Mouse (Mus musculus): Measurements from ENCODE around the gene Gm5134. TPM values are rescaled to one million over a fixed set of nuclear protein-coding genes. Genes with fewer than 3 reads are reported as not detected.
A peak's percentile ranks its signal among the peaks of the same experiment; 100 is the strongest.

The Gm5134 gene
- polyA plus RNA-seq, 1 experiment from 2014 or later, result not detected

GRCm38 (mm10) chr10:75935680-75936541 is 18.4 kb upstream of the Gm5134 start, which contains the start of gene Mmp11:
Gene Mmp11, minus strand, starts transcription at chr10:75936496.
- H3K4me1 ChIP-seq (ENCODE audit: control insufficient read depth, insufficient read depth, low read depth, low read length), result peaks cover 24% of the 10 kb centered on the region
- no peaks in the 10 kb centered on the region for H3K36me3 ChIP-seq (ENCODE audit: control insufficient read depth, insufficient read depth, low read length)
- peak; percentile 74 for ATAC-seq
- 1% methylated on average over 47 of the region's 51 CpGs for WGBS
- peak within 1 kb of the TSS; percentile 68 for H3K9ac ChIP-seq (ENCODE audit: low read depth, low read length)
- H3K27ac ChIP-seq (ENCODE audit: low read depth, low read length), result peak within 1 kb of the TSS; percentile 36
- peak within 1 kb of the TSS; percentile 57 for H3K4me3 ChIP-seq (ENCODE audit: low read length)
- H3K9me3 ChIP-seq (ENCODE audit: control insufficient read depth, low read length), result no peaks in the 10 kb centered on the region
- peak within 1 kb of the TSS; percentile 74 for H3K4me2 ChIP-seq (ENCODE audit: low read length)
- no peaks in the 10 kb centered on the region for H3K27me3 ChIP-seq (replicated peaks; ENCODE audit: control insufficient read depth, insufficient read depth, low read length)

DNA sequence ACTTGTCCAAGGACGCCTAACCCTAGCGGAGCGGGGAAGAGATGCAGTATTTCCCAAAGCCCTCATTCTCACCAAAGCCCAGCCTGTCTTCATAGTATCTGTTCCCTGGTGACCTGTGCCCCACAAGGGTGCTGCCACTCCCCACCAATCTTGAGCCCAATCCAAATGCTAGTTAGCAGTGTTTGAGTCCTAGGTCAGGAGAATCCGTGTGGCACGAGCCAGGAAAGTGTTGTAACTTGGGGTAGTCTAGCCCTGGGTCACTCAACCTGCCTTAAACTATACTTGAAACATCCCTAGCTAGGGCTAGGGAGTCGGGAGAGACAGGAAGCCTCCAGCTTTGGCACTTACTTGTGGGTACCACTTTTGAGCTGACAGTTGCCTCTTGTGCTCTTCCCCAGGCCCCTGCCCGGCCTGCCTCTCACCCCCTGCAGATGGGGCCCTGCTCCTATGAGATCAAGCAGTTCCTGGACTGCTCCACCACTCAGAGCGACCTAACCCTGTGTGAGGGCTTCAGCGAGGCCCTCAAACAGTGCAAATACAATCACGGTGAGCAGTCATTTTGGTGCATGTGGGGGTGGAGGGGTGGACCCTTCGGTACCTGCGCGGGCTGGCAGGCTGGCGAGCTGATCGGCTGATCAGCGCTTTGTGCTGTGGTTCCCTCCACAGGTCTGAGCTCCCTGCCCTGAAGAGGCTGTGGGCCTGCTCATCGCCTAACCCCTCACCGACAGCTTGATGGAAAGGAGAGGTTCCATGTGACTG is 17.2 kb upstream of the Gm5134 start:
- 39% methylated on average over 18 of the region's 18 CpGs for WGBS
- peaks cover 14% of the 10 kb centered on the region for H3K4me1 ChIP-seq (ENCODE audit: control insufficient read depth, insufficient read depth, low read depth, low read length)
- no peaks in the 10 kb centered on the region for H3K36me3 ChIP-seq (ENCODE audit: control insufficient read depth, insufficient read depth, low read length)
- ATAC-seq, result no peak
- no peaks in the 10 kb centered on the region for H3K9me3 ChIP-seq (ENCODE audit: control insufficient read depth, low read length)
- peak overlapping the region; percentile 74 for H3K4me2 ChIP-seq (ENCODE audit: low read length)
- no peak overlapping the region for H3K27ac ChIP-seq (ENCODE audit: low read depth, low read length)
- peak overlapping the region; percentile 35 for H3K9ac ChIP-seq (ENCODE audit: low read depth, low read length)
- peak overlapping the region; percentile 57; the same call in 1 of the 2 replicates for H3K4me3 ChIP-seq (ENCODE audit: low read length)
- no peaks in the 10 kb centered on the region for H3K27me3 ChIP-seq (replicated peaks; ENCODE audit: control insufficient read depth, insufficient read depth, low read length)

DNA sequence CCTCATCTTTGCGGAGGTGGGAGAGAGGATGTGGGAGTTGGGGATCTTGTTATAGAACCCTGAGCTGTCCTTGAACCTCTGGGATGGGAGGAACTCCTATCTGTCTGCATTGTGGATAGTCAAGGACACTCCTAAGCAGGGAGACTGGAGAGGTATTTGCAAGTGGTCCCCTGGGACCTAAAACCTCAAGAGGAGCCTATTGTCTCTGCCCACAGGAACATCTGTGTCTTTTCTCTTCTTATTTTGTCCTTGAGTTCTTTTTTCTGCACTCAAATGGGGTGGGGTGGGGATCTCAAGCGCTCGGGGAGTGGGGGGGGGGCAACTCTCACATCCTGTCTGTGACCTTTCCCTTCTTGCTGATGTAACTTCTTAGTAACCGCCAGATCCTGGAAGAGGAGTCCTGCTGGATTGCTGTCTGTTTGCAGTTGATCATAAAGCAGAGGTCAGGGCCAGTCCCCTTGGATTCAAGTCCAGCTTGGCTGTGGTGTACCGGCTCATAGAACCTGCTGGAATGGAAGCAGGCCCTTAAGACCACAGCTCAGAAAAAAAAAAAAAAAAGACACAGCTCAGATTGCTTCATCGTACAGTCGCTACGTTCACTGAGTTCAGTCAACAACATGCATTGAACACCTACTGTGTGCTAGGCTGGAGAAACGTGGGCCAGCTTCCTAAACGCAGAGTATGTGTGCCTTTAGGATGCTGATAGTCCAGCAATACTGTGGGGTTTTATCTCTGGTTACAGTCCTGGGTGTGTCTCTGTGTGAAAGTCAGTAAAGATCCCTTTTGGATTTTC is 16.3 kb upstream of the Gm5134 start:
- H3K27me3 ChIP-seq (replicated peaks; ENCODE audit: control insufficient read depth, insufficient read depth, low read length), result no peaks in the 10 kb centered on the region
- H3K4me3 ChIP-seq (ENCODE audit: low read length), result no peak overlapping the region
- peak overlapping the region; percentile 74 for H3K4me2 ChIP-seq (ENCODE audit: low read length)
- ATAC-seq, result no peak
- H3K9ac ChIP-seq (ENCODE audit: low read depth, low read length), result no peak overlapping the region
- WGBS, result 47% methylated on average over 10 of the region's 10 CpGs
- no peaks in the 10 kb centered on the region for H3K9me3 ChIP-seq (ENCODE audit: control insufficient read depth, low read length)
- H3K36me3 ChIP-seq (ENCODE audit: control insufficient read depth, insufficient read depth, low read length), result no peaks in the 10 kb centered on the region
- no peak overlapping the region for H3K27ac ChIP-seq (ENCODE audit: low read depth, low read length)
- peaks cover 6% of the 10 kb centered on the region for H3K4me1 ChIP-seq (ENCODE audit: control insufficient read depth, insufficient read depth, low read depth, low read length)

- H3K27ac ChIP-seq (ENCODE audit: low read depth, low read length), result no peak overlapping the region
- 45% methylated on average over 9 of the region's 9 CpGs for WGBS
- H3K36me3 ChIP-seq (ENCODE audit: control insufficient read depth, insufficient read depth, low read length), result no peaks in the 10 kb centered on the region
- no peaks in the 10 kb centered on the region for H3K27me3 ChIP-seq (replicated peaks; ENCODE audit: control insufficient read depth, insufficient read depth, low read length)
- ATAC-seq, result no peak
- H3K9ac ChIP-seq (ENCODE audit: low read depth, low read length), result no peak overlapping the region
- H3K4me1 ChIP-seq (ENCODE audit: control insufficient read depth, insufficient read depth, low read depth, low read length), result peaks cover 8% of the 10 kb centered on the region
- H3K4me2 ChIP-seq (ENCODE audit: low read length), result no peak overlapping the region
- H3K4me3 ChIP-seq (ENCODE audit: low read length), result no peak overlapping the region
- no peaks in the 10 kb centered on the region for H3K9me3 ChIP-seq (ENCODE audit: control insufficient read depth, low read length)
These were observed 14.7 kb upstream of the Gm5134 start for GRCm38 (mm10) chr10:75939481-75940234.

- no peak within 1 kb of the TSS for H3K27ac ChIP-seq (ENCODE audit: low read depth, low read length)
- no peak for ATAC-seq
- H3K9ac ChIP-seq (ENCODE audit: low read depth, low read length), result no peak within 1 kb of the TSS
- H3K4me2 ChIP-seq (ENCODE audit: low read length), result no peak within 1 kb of the TSS
- no peak within 1 kb of the TSS for H3K4me3 ChIP-seq (ENCODE audit: low read length)
- 71% methylated on average over 5 of the region's 5 CpGs for WGBS
- peaks cover 8% of the 10 kb centered on the region for H3K4me1 ChIP-seq (ENCODE audit: control insufficient read depth, insufficient read depth, low read depth, low read length)
- H3K27me3 ChIP-seq (replicated peaks; ENCODE audit: control insufficient read depth, insufficient read depth, low read length), result no peaks in the 10 kb centered on the region
- H3K9me3 ChIP-seq (ENCODE audit: control insufficient read depth, low read length), result no peaks in the 10 kb centered on the region
- no peaks in the 10 kb centered on the region for H3K36me3 ChIP-seq (ENCODE audit: control insufficient read depth, insufficient read depth, low read length)
These were observed 13.8 kb upstream of the Gm5134 start, which contains the start of gene Gm867 for GRCm38 (mm10) chr10:75940520-75940919. Gene Gm867, minus strand, starts transcription at chr10:75940672.

DNA sequence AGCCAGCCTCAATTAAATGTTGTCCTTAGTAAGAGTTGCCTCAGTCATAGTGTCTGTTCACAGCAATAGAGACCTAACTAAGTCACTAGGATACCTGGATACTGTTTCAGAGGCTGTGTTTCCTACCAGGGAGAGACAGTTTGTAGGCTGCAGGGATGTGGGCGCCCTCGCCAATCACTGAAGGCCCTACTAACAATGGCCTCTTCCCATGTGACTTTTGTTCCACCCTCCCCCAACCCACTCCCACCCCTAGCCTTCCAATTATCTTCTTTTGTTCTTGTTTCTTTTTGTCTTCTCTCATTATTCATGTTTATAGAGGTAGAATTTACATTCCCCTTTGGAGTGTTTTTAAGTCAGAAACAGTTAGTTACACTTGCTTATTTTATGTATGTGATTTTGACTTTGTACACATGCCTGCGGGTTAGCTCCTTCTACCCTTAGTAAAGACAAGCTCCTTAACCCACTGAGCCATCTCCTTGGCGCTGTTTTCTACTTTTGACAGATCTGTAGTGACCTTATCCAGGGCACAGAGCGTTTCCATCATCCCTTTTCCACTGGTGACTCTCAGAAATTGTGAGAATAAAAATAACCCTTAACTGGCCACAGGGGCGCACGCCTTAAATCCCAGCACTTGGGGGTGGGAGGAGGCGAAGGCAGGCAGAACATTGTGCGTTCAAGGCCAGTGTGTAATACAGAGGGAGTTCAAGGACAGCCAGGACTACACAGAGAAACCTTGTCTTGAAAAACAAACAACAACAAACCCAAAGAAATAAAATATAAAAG is 13.1 kb upstream of the Gm5134 start:
- no peaks in the 10 kb centered on the region for H3K9me3 ChIP-seq (ENCODE audit: control insufficient read depth, low read length)
- no peak overlapping the region for H3K4me2 ChIP-seq (ENCODE audit: low read length)
- peaks cover 8% of the 10 kb centered on the region for H3K4me1 ChIP-seq (ENCODE audit: control insufficient read depth, insufficient read depth, low read depth, low read length)
- no peak overlapping the region for H3K4me3 ChIP-seq (ENCODE audit: low read length)
- H3K27me3 ChIP-seq (replicated peaks; ENCODE audit: control insufficient read depth, insufficient read depth, low read length), result no peaks in the 10 kb centered on the region
- H3K9ac ChIP-seq (ENCODE audit: low read depth, low read length), result no peak overlapping the region
- 57% methylated on average over 9 of the region's 9 CpGs for WGBS
- H3K27ac ChIP-seq (ENCODE audit: low read depth, low read length), result no peak overlapping the region
- H3K36me3 ChIP-seq (ENCODE audit: control insufficient read depth, insufficient read depth, low read length), result no peaks in the 10 kb centered on the region
- no peak for ATAC-seq

DNA sequence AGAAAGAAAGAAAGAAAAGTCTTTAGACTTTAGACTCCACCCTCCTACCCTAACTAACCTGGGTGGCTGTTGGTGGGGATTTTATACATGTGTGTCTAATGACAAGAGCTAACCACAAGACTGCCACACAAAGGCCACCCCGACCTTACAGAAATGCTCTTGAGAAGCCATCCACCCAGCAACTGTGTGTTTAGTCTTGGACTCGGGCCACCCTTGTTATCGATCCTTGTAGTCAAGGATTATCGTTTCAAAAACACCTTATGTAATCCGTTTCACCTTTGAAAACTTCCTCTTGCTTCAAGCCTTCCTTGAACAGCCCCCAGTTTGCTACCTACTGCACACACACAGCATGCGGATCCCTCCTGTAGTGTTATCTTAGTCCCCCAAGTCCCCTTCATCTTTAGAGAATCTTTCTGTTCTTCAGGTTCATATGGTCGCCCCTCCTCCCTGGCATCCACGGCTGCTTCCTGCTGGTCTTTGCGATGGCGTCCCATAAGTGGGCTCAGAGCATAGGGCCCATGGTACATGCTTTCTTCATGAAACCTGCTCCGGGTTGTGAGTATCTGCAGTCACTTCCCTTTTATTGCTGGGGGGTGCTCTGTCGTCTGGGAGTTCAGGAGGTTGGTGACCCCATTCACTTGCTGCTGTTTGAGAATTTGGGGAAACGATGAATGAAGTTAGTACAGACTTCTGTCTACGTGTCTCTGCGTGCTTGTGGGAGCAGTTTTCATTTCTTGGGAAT is 11.4 kb upstream of the Gm5134 start, which contains the start of gene Vpreb3:
Gene Vpreb3 (plus strand): TSS at position 322 of the 742 bp plus-strand sequence.
- no peak within 1 kb of the TSS for H3K27ac ChIP-seq (ENCODE audit: low read depth, low read length)

More for the DNA sequence above, 11.4 kb upstream of the Gm5134 start, which contains the start of gene Vpreb3:
- Histone ChIP-seq H3K4me2 (ENCODE audit: low read length) (no peak within 1 kb of the TSS; the same call in 1 of the 2 replicates), H3K36me3 (ENCODE audit: control insufficient read depth, insufficient read depth, low read length) (no peaks in the 10 kb centered on the region), H3K9ac (ENCODE audit: low read depth, low read length) (no peak within 1 kb of the TSS), H3K27me3 (replicated peaks; ENCODE audit: control insufficient read depth, insufficient read depth, low read length) (no peaks in the 10 kb centered on the region), H3K9me3 (ENCODE audit: control insufficient read depth, low read length) (no peaks in the 10 kb centered on the region), H3K4me1 (ENCODE audit: control insufficient read depth, insufficient read depth, low read depth, low read length) (peaks cover 2% of the 10 kb centered on the region; the same call in 1 of the 2 replicates), H3K4me3 (ENCODE audit: low read length) (no peak within 1 kb of the TSS)
- no peak for ATAC-seq
- WGBS, result 83% methylated on average over 15 of the region's 15 CpGs
